Mouse (Mus musculus) CD4-positive, CD25-positive, alpha-beta regulatory T cell, adult 4 months (primary cell): ENCODE results near the gene Gse1. TPM values are rescaled to one million over a fixed set of nuclear protein-coding genes. Genes with fewer than 3 reads are reported as not detected.
"Not testable (repeated sequence)": the region's sequence is repeated elsewhere in the genome, so short reads cannot be mapped to it uniquely, and the experiment has no call there.

Experiments
- ATAC-seq: one replicate; pipeline ENCODE4 v1.8.0; 2017
- polyA plus RNA-seq, 2 experiments: library from polyadenylated mRNA; unstranded; fragments of 100-300 nt; shearing (Covaris generic); gene quantifications; one replicate each; pipeline ENCODE4 v1.2.1; 2017

Gene Gse1
- polyA plus RNA-seq, 2 experiments from 2014 or later: 2.2 to 4.2 TPM

DNA sequence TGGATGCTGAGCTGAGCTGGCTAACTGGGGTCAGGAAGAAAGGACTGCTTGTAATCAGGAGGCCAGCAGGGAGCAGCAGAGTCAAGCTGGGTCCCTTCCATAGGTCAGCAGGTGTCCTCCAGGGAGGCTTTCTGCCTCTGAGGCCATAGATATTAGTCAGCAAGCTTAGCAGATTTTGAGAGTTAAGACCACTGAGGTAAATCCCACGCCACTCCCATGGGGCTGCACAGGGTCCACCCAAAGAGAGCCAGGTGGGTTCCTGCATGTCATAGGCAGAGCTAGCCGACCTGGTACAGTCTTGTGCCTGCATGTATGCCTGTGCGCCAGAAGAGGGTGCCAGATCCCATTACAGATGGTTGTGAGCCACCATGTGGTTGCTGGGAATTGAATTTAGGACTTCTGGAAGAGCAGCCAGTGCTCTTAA is 98.9 kb downstream of the Gse1 start:
- no peak for ATAC-seq

DNA sequence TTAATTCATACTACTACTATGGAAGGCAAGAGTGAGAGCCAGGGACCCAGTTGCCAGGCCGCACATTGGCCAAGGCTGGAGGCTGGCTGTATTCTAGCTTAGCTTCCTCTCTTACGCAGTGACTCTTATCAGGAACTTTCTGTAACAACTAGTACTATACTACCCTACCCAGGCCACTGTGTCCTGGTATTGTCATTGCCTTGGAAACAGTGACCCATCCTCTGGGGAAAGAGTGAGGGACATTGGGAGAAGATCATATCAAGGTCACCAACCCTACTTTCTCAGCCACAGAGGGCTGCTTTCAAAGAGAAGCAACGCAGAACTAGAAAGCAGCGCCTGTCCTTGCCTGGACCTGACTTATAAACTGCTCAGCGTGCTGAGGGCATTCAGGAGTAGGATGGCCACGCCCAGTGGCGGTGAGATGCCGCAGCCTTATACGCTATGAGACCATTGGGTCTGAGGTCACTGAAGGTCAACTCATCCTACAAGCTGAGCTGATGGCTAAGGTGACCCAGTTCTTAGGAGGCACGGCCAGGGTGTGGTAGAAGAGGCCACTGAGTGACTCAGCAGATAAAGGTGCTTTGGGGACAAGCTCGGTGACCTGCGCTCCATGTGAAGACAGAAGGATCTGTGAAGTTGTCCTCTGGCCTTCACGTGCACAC is 100.2 kb downstream of the Gse1 start:
- ATAC-seq: no peak

DNA sequence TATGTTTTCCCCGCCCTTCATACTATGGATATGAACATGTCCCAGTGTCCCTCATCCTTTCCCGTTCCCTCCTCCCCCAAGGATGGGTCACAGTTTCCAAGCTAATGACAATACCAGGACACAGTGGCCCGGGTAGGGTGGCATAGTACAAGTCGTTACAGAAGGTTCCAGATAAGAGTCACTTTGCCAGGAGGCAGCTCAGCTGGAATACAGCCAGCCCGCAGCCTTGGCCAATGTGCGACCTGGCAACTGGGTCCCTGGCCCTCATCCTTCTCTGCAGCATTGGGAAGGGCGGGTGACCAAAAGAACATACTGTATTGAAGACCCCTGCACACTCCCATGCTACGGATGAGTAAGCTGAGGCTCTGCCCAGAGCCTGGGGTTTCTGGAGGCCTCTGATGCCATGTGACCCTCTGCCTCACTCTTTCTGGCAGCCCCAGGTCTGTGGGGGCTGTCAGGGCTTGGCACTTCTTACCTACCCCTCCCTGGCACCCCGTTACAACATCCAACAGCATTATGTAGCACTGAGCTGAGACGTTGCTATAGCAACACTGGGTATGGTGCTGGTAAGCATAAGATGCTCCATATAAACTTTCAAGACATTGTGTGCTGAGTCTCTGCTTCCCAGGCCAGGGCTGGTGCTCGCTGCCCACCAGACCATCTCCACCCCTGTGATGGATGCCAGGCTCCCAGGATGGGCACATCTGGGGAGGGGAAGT is 100.9 kb downstream of the Gse1 start:
- no peak for ATAC-seq

DNA sequence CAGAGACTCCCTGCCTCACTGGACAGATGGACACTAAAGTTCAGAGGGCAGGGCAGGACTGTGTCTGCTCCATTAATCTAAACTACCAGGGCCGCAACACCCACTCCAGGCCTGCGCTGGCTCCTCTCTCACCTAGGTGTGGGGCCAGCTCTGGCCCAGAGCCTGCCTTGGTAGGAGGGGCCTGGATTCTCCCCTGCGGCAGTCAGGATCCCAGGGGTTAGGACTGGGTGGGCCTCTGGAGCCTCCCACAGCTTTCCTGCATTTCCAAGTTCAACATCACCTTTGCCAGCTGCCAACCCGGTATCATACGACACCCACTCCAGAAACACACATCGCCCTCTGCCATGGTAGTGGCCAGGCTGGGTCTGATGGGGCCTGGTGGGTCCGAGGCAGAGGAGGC is 102.8 kb downstream of the Gse1 start:
- ATAC-seq: no peak

DNA sequence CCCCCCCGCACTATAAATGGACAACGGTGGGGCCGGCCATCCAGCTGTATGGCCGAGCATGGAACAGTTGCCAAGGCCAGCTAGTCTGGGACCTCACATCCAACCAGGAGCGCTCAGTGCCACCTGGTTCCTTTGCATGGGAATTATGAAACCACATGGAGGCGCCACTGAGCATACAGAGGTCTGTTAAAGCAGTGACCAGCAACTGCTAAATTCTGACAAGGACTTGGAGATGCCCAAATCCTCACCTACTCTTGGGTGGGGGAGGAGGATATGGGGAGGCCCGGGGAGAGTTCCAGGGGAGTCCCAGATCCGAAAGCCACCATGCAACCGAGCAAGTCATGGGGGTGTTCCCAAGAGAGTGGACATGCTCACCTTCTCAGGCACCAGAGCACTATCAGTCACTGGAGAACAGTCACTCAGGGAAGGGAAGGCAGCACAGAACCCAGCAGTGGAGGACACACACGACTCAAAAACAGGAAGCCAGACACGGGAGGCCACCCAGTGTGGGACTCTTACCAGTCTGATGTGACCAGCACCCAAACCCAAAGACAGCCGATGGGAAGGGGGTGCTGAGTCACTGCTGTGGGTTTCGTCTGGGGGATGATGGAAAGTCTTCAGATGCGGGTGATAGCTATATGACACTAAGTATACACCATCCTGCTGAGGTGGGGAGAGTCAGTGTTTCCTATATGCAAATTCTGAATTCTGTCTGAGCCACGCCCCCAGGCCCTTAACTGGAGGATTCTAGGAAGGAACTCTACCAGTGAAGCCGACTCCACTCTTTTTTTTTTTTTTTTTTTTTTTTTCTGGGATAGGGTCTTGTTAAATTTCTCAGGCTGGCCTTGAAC is 104.3 kb downstream of the Gse1 start:
- ATAC-seq: peak; percentile 92

DNA sequence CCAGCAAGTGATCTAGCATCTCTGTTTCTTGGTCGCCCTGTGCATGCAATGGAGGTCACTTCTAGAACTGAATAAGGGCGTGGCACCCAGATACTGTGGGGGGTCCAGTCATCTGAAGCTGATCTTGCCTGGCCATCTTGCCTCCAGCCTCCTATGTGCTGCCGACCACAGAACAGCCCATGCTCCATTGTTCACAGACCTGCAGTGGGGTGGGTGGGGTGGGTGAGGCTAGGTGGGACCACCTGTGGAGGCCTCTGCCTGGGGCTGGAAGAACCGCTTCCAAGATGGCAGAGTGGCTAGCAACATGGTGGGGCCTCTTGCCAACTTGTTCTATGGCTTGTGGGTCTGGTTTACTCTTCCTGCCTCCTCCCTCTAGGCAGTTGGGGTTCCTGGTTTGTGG is 105.4 kb downstream of the Gse1 start:
- ATAC-seq: no peak

DNA sequence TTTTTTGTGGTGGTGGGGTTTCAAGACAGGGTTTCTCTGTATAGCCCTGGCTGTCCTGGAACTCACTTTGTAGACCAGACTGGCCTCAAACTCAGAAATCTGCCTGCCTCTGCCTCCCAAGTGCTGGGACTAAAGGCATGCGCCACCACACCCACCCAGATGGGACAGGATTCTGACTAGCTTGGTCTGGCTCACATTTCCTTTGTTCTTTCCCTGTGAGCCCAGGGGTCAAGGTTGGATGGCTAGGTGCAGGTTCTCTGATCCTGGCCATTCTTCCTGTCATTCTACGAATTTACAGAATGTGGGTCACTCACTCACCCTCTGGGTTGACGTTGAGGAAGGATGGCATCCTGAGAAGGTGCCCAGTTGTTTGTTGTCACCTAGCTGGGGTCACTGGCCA is 106.0 kb downstream of the Gse1 start:
- not testable (repeated sequence) for ATAC-seq

DNA sequence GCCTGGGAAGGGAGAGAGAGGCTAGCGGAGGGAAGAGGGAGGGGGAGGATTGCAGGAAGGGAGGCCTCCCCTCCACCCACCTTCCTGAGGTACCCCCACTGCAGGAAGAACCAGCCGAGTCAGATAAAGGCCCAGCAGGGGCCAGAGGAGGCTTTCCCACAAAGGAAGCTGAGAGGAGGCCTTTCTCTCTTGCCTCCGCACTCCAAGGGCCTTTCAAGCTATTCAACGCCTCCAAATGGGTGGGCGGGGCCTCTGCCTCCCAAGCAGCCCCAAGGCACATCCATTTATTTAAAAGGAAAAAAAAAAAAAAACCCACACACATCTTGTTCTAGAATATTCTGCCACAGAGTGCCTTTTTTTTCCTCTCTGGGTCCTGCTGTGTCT is 106.6 kb downstream of the Gse1 start:
- ATAC-seq: no peak

DNA sequence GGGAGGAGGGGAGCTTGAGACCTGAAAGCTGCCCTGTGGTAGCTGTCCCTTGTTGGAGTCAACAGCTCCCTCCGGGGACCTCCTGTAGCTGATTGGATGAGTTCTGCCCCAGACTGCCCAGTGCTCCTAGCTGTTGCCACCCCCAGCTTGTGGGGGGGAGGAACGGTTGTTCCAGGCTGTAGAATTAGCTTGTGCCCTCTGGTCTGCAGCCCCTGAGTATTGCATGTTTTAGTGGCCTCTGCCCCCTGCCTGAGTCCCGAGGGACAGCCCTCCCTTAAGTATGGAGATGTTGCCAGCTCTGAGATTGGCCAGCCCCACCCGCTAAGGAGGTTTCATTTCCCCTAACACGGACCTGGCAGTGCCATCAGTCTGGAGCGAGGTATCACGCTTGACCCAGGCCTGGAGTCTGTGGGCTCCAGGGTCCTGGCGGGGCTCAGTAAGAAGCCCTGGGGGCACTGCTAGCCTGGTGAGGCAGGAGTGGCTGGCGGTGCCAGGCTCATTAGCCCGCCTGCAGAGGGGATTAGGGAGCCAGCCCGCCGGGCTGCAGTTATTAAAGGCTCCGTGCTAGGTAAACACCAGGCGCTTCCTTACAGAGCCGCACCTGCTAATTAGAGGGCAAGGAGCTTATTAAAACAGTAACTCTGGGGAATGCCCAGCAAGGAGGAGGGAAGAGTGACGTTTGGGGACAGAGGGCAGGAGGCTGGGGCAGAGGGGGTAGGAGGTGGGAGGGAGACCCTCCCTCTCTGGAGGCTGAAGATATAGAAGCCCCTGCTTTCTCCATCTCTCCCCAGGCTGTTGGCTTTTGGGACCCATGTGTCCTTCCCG is 107.2 kb downstream of the Gse1 start:
- no peak for ATAC-seq

DNA sequence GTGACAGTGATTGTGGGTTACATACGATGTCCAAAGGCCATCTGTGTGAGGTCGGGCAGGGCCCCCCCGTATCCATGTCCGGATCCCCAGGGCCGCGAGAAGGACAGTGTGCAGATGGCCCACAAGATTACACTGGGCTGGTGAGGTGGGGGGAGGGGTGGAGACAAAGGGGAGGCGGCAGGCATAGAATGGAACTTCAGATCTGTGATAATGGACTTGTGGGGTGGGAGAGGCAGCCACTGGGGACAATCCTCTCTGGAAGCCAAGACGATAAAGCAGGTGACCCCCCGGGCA is 107.8 kb downstream of the Gse1 start:
- ATAC-seq: no peak

DNA sequence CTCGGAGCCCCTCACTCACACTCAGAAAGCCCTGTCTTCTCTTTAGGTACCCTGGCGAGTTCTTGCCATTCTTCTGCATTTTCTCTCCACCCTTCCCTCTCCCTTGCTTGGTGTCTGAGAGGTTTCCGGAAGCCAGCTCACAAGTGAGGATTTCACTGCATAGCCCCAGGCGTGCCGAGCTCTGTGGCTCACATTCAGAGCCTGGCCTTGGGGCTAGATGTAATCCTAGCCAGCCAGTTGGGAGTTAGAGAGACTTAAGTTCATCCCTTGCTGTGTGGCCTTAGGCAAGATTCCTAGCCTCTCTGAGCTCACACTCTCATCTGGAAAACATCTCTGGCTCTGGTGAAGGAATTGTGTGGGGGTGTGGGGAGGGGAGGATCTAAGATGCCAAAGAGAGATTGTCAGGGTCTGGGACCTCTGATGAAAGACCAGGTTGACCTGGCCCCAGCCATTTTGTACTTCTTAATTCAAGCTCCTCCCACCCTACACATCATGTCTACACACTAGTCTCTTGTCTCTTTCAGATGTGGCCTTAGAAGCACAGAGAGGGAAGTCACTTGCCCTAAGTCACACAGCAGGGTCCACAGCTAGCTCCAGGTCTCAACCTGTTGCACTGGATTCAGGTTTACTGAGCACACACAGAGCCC is 108.8 kb downstream of the Gse1 start:
- ATAC-seq: no peak

DNA sequence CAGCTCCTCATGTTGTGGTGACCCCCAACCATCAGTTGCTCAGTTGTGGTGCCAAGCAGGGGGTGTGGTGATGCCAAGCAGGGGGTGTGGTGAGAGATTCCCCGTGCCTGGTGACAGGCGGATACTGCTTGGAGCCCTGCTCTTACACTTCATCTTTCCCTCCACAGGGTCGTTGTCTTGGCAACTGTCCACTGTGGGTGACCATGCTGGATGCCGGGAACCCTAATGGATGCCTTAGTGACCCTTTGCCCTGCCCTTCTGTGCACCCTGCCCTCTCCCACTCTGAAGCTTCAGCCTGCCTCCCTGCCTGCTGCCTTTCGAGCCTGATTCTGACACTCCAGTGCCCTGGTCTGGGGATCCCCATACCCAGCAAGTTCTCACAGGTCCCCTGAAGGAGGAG is 109.4 kb downstream of the Gse1 start:
- ATAC-seq: no peak

DNA sequence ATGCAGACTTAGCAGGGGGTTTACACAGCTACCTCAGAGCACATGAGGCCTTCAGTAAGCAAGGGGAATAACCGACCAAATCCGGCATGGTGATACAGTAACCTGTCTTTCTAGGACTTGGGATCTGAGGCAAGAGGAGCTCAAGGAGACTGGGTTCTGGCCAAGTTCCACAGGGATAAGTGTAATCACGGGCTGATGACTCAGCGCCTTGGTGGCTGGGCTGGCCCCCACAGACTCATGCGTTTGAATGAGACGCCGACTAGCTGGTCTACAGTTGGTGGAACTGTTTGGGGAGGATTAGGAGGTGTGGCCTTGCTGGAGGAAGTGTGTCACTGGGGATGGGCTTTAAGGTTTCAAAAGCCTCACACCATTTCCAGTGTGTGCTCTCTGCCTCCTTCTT is 110.4 kb downstream of the Gse1 start:
- no peak for ATAC-seq

DNA sequence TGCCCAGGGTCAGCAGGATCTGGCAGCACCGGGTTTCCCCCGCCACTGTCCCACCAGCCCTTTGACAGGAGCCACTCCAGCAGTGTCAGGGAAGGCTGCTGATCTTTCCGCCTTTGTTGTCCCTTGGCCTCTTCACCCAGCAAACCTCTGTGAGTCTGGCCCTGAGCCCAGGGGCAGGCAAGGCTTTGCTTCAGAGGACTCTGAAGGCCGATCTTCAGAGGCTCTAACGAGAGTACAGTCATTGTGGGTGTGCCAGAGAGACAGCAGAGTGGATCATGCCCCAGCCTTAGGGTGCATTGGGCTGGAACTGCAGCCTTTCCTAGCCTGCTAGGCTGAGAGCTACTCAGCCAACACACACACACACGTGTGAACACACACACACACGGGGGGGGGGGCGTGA is 111.5 kb downstream of the Gse1 start:
- no peak for ATAC-seq

DNA sequence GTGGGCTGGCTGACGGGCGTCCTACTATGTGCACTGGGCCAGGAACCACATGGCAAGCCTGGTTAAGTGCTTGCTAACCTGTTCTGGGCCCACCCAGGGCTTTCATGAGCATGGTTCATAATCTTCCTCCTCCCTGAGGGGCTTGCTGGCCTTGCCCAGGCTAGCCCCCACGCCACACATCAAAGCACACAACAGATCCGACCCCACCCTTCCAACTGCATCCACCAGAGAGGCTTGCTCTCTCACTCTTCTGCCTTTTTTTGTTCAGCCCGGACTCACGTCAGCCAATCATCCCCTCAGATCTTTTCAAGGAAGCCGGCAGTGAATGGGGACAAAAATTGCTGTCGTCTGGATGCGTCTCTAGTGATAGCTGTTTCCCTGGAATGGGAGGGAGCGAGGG is 112.9 kb downstream of the Gse1 start:
- no peak for ATAC-seq

DNA sequence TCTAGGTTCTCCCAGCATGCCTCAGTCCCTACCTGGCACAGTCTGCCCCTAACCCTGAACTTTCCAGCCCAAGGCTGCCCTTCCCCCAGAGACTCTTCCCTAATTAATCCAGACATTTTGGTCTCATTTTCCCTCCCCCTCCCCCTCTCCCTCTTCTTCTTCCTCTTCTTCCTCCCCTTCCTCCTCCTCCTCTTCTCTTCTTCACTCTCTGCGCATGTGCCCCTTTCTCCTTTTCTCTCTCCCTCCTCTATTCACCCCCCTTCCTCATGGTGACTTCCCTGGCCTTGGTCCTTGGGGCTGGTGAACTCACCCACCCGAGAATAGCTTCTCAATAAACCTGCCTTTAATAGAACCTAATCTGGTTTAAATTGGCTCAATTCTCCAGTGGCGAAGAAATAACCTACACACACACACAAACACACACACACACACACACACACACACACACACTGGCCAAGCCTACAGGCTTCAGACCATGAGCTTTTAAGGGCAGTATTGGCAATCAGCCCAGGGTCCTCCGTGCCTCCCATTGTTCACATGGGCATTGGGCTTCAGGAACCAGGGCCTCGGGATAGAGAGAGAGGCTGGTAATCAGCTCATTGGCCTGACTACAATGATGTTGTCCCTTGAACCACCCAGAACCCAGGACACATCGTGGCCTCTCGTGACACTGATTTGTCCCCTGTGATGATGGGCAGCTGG is 114.7 kb downstream of the Gse1 start:
- ATAC-seq: no peak

DNA sequence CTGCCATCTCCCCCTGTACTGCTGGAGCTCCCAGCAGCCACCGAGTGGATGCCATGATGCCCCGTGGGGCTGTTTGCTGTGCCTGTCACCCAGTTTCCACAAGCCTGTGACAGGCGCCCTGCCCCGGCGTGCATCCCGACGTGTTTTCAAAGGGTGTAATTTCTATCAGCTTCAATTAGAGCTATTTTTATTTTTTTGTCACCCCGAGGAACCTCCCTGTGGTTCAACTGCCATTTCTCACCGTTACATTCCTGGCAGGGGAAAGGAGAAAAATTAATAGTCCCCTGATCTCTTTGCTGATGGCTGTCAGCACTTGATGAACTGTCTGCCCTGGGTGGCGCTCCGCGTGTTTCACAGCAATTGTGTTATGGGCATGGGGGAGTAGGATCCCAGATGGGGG is 115.3 kb downstream of the Gse1 start:
- ATAC-seq: no peak

DNA sequence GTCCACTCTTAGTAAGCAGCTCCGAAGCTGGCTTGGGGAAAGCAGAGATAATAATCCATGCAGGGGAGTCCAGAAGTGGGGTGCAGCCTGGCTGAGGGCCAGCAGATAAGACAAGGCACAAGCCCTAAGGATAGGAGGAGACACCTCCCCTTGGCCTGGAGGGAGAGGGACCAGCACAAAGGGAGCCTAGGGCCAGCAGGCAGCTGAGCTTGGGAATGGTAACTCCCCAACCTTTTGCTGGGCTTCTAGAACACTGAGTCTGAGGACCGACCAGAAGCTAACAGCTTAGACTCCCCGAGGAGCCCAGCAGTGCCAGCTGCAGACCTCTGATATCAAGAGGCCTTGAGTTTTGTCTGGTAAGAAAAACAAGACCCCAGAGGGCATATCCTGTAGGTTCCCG is 115.9 kb downstream of the Gse1 start:
- ATAC-seq: no peak

DNA sequence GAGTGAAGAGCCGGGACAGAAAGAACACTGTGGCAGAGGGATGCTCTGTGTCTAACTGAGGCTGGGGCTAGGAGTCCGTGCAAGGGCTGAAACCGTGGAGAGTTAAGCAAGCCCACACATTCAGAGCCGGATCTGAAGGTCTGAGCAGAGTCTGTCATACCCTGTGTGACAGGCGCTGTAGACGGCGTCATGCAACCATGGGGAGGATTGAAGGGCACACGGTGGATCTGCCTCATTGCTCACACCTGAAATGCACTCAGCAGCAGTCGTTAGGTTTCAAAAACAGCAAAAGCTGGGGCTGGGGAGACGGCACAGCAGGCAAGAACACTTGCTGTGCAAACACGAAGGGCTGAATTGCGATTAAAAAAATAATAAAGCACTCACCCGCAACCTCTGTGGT is 116.3 kb downstream of the Gse1 start:
- no peak for ATAC-seq

DNA sequence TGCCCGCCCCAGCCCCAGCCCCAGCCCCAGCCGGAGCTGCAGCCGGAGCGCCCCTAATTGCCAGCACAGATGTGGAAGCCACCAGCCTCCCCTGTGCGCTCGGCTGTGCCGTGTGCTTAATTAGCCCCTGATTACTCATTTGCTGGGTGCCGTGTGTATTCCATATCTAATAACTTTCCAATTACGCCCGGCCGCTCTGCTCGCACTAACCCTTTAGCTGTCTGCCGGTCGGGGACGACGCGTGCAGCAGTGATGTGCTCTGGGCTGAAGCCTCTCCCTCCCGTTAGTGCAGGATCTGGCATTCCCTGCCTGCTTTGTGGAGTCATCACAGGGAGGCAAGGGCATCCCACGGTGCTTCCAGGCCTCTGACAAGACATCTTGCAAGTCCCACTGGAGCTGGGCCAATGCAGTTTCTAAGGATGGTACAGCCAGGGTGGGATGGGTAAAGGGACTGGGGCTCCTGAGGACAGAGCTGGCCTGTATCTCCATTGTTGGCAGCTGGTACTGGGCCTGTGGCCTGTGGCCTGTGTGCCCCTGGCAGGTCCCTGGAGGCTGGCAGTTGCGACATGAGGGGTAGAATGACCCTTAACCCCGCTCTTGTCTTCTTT is 119.6 kb downstream of the Gse1 start:
- no peak for ATAC-seq

DNA sequence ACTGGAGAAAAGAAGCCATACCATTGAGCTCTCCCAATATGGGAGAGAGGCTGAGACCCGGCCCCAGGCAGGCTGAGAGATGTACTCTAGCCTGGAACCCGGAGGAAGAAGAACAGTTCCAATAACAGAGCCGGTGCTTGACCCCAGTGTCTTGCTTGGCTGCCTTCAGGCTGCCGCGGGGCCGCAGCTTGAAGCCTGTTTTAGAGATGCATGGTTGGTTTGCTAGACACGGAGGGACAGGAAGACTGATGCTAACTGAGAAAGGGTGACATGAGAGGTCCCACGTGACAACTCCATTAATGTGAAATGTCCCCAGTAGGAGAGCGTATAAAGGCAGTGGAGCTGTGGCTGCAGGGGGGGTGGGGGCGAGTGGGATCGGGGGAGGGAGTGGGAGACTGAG is 120.7 kb downstream of the Gse1 start:
- ATAC-seq: no peak
